Mouse (Mus musculus) lung, embryonic 14.5 days (tissue): ENCODE data around the gene Gorasp2. TPM values are rescaled to one million over a fixed set of nuclear protein-coding genes. Genes with fewer than 3 reads are reported as not detected.

ENCODE experiments used
- ATAC-seq: fragments of 200-750 bp; cut with Nextera tagmentation; 2 replicates; pipeline ENCODE4 v1.8.0; 2017; ENCODE audit warnings: mild to moderate bottlenecking, moderate TSS enrichment, moderate library complexity; ENCODE audit not compliant: insufficient read depth
- DNase-seq: peaks from one replicate; pipeline ENCODE4 v3.0.0-alpha.2; 2015
- H3K27ac ChIP-seq: fragments of 300-500 bp; sonication (generic); 2 replicates; pipeline ENCODE4 v1.5.1; 2014; ENCODE audit warnings: low read depth, mild to moderate bottlenecking, moderate library complexity
- H3K27me3 ChIP-seq: fragments of 300-500 bp; sonication (generic); 2 replicates; pipeline ENCODE4 v1.6.1; 2014; ENCODE audit warnings: low read length, control low read depth; ENCODE audit not compliant: insufficient read depth
- H3K36me3 ChIP-seq: fragments of 300-500 bp; sonication (generic); 2 replicates; pipeline ENCODE4 v1.6.1; 2014; ENCODE audit warnings: control low read depth; ENCODE audit not compliant: insufficient read depth
- H3K4me1 ChIP-seq: fragments of 300-500 bp; sonication (generic); 2 replicates; pipeline ENCODE4 v1.6.1; 2014; ENCODE audit warnings: antibody characterized with exemption, control low read depth; ENCODE audit not compliant: insufficient read depth
- H3K4me2 ChIP-seq: fragments of 300-500 bp; sonication (generic); 2 replicates; pipeline ENCODE4 v1.6.1; 2014; ENCODE audit warnings: mild to moderate bottlenecking
- H3K4me3 ChIP-seq: fragments of 300-500 bp; sonication (generic); 2 replicates; pipeline ENCODE4 v1.5.1; 2014; ENCODE audit warnings: low read depth, low read length
- H3K9ac ChIP-seq: fragments of 300-500 bp; sonication (generic); 2 replicates; pipeline ENCODE4 v1.6.1; 2014
- H3K9me3 ChIP-seq: fragments of 300-500 bp; sonication (generic); 2 replicates; pipeline ENCODE4 v1.6.1; 2016; ENCODE audit warnings: low read depth, low read length, control low read depth
- CTCF ChIP-seq: IDR thresholded peaks from 2 replicates; pipeline ENCODE4 v1.5.1; 2016; ENCODE audit warnings: antibody characterized with exemption, low read depth
- WGBS: fragments of 180-500 bp; shearing (Covaris S2); extraction: QIAGEN DNeasy Blood & Tissue Kit; methylation state at CpG from one replicate; pipeline ENCODE4 v1.1.7; 2014; 5-methylcytosine and 5-hydroxymethylcytosine counted together
- polyA plus RNA-seq: library from polyadenylated mRNA; unstranded; fragments of >200 nt; fragmentation: Nextera tagmentation; extraction: Ambion mirVana; gene quantifications from 2 replicates; pipeline ENCODE4 v1.2.1, GENCODE M21; 2014

Gene Gorasp2
- polyA plus RNA-seq: 203 and 208 TPM in 2 replicates

- peaks cover 3% of the 10 kb centered on the region; the same call in 1 of the 2 replicates for H3K4me1 ChIP-seq
- ATAC-seq (peak; percentile 98), DNase-seq (peak; percentile 99)
- no peaks in the 10 kb centered on the region for H3K9me3 ChIP-seq
- H3K9ac ChIP-seq: peak within 1 kb of the TSS; percentile 96
- H3K36me3 ChIP-seq: no peaks in the 10 kb centered on the region; the same call in 1 of the 2 replicates
- no peaks in the 10 kb centered on the region for H3K27me3 ChIP-seq
- TF ChIP-seq CTCF: peak; percentile 80
- peak within 1 kb of the TSS; percentile 93 for H3K4me3 ChIP-seq
- peak within 1 kb of the TSS; percentile 96 for H3K27ac ChIP-seq
- 1% methylated on average over 64 of the region's 64 CpGs for WGBS
- peak within 1 kb of the TSS; percentile 79 for H3K4me2 ChIP-seq
These were observed at the start of gene Gorasp2 for GRCm38 (mm10) chr2:70660887-70661714. Gene Gorasp2 (plus strand): TSS chr2:70661576.

GRCm38 (mm10) chr2:70614745-70615351, 46.5 kb upstream of the Gorasp2 start:
- no peak overlapping the region for H3K4me3 ChIP-seq
- ATAC-seq (no peak), DNase-seq (no peak)
- no peak overlapping the region for H3K4me2 ChIP-seq
- H3K4me1 ChIP-seq: no peaks in the 10 kb centered on the region
- H3K9me3 ChIP-seq: no peaks in the 10 kb centered on the region
- no peaks in the 10 kb centered on the region for H3K27me3 ChIP-seq
- TF ChIP-seq CTCF: no peak
- WGBS: 81% methylated on average over 7 of the region's 7 CpGs
- no peak overlapping the region for H3K9ac ChIP-seq
- no peak overlapping the region for H3K27ac ChIP-seq
- H3K36me3 ChIP-seq: no peaks in the 10 kb centered on the region

GRCm38 (mm10) chr2:70616076-70616475, 45.3 kb upstream of the Gorasp2 start:
- ATAC-seq (no peak), DNase-seq (no peak)
- Histone ChIP-seq H3K4me2 (no peak overlapping the region), H3K4me1 (no peaks in the 10 kb centered on the region), H3K36me3 (no peaks in the 10 kb centered on the region), H3K9ac (no peak overlapping the region), H3K9me3 (no peaks in the 10 kb centered on the region), H3K4me3 (no peak overlapping the region), H3K27me3 (no peaks in the 10 kb centered on the region), H3K27ac (no peak overlapping the region)
- TF ChIP-seq CTCF: no peak
- 72% methylated on average over 2 of the region's 2 CpGs for WGBS

- DNase-seq (no peak), ATAC-seq (no peak)
- 53% methylated on average over 3 of the region's 3 CpGs for WGBS
- Histone ChIP-seq H3K4me1 (no peaks in the 10 kb centered on the region), H3K9me3 (no peaks in the 10 kb centered on the region), H3K36me3 (no peaks in the 10 kb centered on the region), H3K9ac (no peak overlapping the region), H3K27me3 (no peaks in the 10 kb centered on the region), H3K4me3 (no peak overlapping the region), H3K4me2 (no peak overlapping the region), H3K27ac (no peak overlapping the region)
- TF ChIP-seq CTCF: no peak
These were observed 44.8 kb upstream of the Gorasp2 start for GRCm38 (mm10) chr2:70616617-70617016.

GRCm38 (mm10) chr2:70619232-70619835, 42.0 kb upstream of the Gorasp2 start:
- 88% methylated on average over 6 of the region's 6 CpGs for WGBS
- Histone ChIP-seq H3K4me2 (no peak overlapping the region), H3K27me3 (no peaks in the 10 kb centered on the region), H3K9me3 (no peaks in the 10 kb centered on the region), H3K9ac (no peak overlapping the region), H3K4me1 (no peaks in the 10 kb centered on the region), H3K36me3 (no peaks in the 10 kb centered on the region), H3K27ac (no peak overlapping the region), H3K4me3 (no peak overlapping the region)
- peak; percentile 40 for TF ChIP-seq CTCF
- no peak for DNase-seq
- no peak for ATAC-seq

- H3K27me3 ChIP-seq: no peaks in the 10 kb centered on the region
- WGBS: 19% methylated on average over 6 of the region's 6 CpGs
- H3K4me1 ChIP-seq: no peaks in the 10 kb centered on the region
- H3K4me2 ChIP-seq: no peak overlapping the region
- DNase-seq (peak; percentile 80), ATAC-seq (no peak)
- H3K9me3 ChIP-seq: no peaks in the 10 kb centered on the region
- TF ChIP-seq CTCF: peak; percentile 72
- no peak overlapping the region for H3K27ac ChIP-seq
- no peak overlapping the region for H3K9ac ChIP-seq
- H3K36me3 ChIP-seq: no peaks in the 10 kb centered on the region
- H3K4me3 ChIP-seq: no peak overlapping the region
These were observed 41.2 kb upstream of the Gorasp2 start for GRCm38 (mm10) chr2:70620225-70620624.

GRCm38 (mm10) chr2:70622244-70622643, 39.1 kb upstream of the Gorasp2 start:
- no peak for DNase-seq
- 74% methylated on average over 4 of the region's 4 CpGs for WGBS

More at GRCm38 (mm10) chr2:70622244-70622643, 39.1 kb upstream of the Gorasp2 start:
- no peaks in the 10 kb centered on the region for H3K9me3 ChIP-seq
- H3K9ac ChIP-seq: no peak overlapping the region
- ATAC-seq: no peak
- H3K27me3 ChIP-seq: no peaks in the 10 kb centered on the region
- H3K4me3 ChIP-seq: no peak overlapping the region
- no peaks in the 10 kb centered on the region for H3K36me3 ChIP-seq
- H3K27ac ChIP-seq: no peak overlapping the region
- H3K4me1 ChIP-seq: no peaks in the 10 kb centered on the region
- H3K4me2 ChIP-seq: no peak overlapping the region
- TF ChIP-seq CTCF: no peak
